Mouse (Mus musculus): ENCODE results near the gene Scaf8. TPM values are rescaled to one million over a fixed set of nuclear protein-coding genes. Genes with fewer than 3 reads are reported as not detected.
"Not testable (repeated sequence)": the region's sequence is repeated elsewhere in the genome, so short reads cannot be mapped to it uniquely, and the experiment has no call there.

Scaf8 gene
- polyA plus RNA-seq, 1 experiment from 2014 or later: 28.3 TPM

- not testable (repeated sequence) for H3K4me2 ChIP-seq (replicated peaks); H3K4me1 ChIP-seq; H3K9ac ChIP-seq; H3K4me3 ChIP-seq; H3K9me3 ChIP-seq; H3K27ac ChIP-seq; ATAC-seq (ENCODE audit: insufficient number of reproducible peaks, insufficient read depth, low FRiP score, low TSS enrichment); H3K27me3 ChIP-seq
- 79% methylated on average over 1 of the region's 1 CpGs for WGBS
- H3K36me3 ChIP-seq: peaks cover 35% of the 10 kb centered on the region
Observed at GRCm38 (mm10) chr17:3180425-3180945, 65.7 kb downstream of the Scaf8 start.

- not testable (repeated sequence) for ATAC-seq (ENCODE audit: insufficient number of reproducible peaks, insufficient read depth, low FRiP score, low TSS enrichment); H3K4me2 ChIP-seq (replicated peaks)
Observed at GRCm38 (mm10) chr17:3195483-3195882, 80.7 kb downstream of the Scaf8 start.

GRCm38 (mm10) chr17:3200328-3200727 is 85.6 kb downstream of the Scaf8 start:
- no peak overlapping the region for H3K9ac ChIP-seq
- H3K27ac ChIP-seq: no peak overlapping the region
- H3K4me1 ChIP-seq: peaks cover 13% of the 10 kb centered on the region; the same call in 1 of the 2 replicates
- ATAC-seq (ENCODE audit: insufficient number of reproducible peaks, insufficient read depth, low FRiP score, low TSS enrichment): peak; percentile 88
- H3K36me3 ChIP-seq: peaks cover 42% of the 10 kb centered on the region
- whole genome bisulfite sequencing: 45% methylated on average over 8 of the region's 8 CpGs
- no peak overlapping the region for H3K4me2 ChIP-seq (replicated peaks)
- H3K27me3 ChIP-seq: no peaks in the 10 kb centered on the region
- H3K9me3 ChIP-seq: no peaks in the 10 kb centered on the region
- H3K4me3 ChIP-seq: no peak overlapping the region

More at GRCm38 (mm10) chr17:3195483-3195882, 80.7 kb downstream of the Scaf8 start:
- H3K4me1 ChIP-seq, H3K9me3 ChIP-seq, H3K27me3 ChIP-seq, H3K27ac ChIP-seq, H3K9ac ChIP-seq, H3K4me3 ChIP-seq: not testable (repeated sequence)
- H3K36me3 ChIP-seq: peaks cover 60% of the 10 kb centered on the region

DNA sequence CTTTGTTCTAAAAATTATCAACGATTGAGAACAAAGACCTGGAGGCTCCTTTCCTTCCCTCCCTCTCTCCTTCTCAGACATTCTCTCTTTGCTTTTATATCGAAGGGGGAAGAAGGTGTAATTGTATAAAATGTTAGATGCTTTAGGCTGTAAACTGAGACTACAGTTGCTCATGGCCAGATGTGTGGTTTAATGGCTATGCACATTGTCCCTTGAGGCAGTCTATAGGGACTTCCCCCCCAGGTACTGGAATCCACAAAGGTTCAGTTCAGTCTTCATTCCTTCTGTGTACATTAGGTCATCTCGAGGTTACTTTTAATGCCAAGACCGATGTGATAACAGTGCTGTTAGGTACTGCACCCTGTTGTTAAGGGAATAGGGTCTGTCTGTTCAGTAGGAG is 89.1 kb downstream of the Scaf8 start:
- Histone ChIP-seq H3K4me1 (peaks cover 29% of the 10 kb centered on the region), H3K4me3 (no peak overlapping the region), H3K36me3 (peaks cover 14% of the 10 kb centered on the region; the same call in 1 of the 2 replicates), H3K9me3 (no peaks in the 10 kb centered on the region), H3K27me3 (no peaks in the 10 kb centered on the region), H3K9ac (no peak overlapping the region), H3K4me2 (replicated peaks) (no peak overlapping the region), H3K27ac (0 out of 2 replicates have a peak overlapping the region, but pooled peaks have one; percentile 9)
- no peak for ATAC-seq (ENCODE audit: insufficient number of reproducible peaks, insufficient read depth, low FRiP score, low TSS enrichment)
- WGBS: 71% methylated on average over 4 of the region's 4 CpGs

DNA sequence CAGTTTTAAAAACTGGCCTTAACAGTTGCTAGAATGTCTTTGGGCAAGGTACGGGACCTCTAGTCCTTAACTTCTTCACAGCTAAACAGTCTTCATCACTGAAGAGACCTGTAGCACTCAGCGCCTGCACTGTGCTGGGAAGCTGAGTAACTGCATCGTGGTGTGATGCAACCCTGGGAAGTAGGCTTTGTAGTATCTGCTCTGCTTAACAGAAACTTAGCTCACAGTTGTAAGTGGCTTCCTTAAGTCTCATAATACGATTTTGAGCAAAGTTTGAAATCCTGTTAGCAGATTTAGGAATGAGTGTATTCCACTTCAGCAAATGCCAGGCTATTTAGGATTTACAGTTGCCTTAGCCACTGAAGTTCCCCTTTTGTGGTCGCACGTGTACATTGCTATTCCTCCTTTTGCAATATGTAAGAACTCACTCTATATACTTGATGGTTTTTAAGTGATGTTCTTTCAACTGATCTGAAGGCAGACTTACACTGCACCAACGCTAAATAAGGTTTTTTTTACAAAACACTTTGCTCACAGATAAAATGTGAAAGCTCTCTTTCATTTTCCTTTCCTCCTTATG is 90.1 kb downstream of the Scaf8 start:
- ATAC-seq (ENCODE audit: insufficient number of reproducible peaks, insufficient read depth, low FRiP score, low TSS enrichment): no peak
- Histone ChIP-seq H3K36me3 (peaks cover 14% of the 10 kb centered on the region; the same call in 1 of the 2 replicates), H3K4me3 (no peak overlapping the region), H3K9ac (no peak overlapping the region), H3K27me3 (no peaks in the 10 kb centered on the region), H3K9me3 (no peaks in the 10 kb centered on the region), H3K4me1 (peaks cover 25% of the 10 kb centered on the region), H3K27ac (no peak overlapping the region), H3K4me2 (replicated peaks) (no peak overlapping the region)
- 92% methylated on average over 7 of the region's 7 CpGs for WGBS

GRCm38 (mm10) chr17:3206527-3207398 is 92.0 kb downstream of the Scaf8 start:
- Histone ChIP-seq H3K4me2 (replicated peaks) (no peak overlapping the region), H3K4me3 (no peak overlapping the region), H3K27ac (peak overlapping the region; percentile 46; the same call in 1 of the 2 replicates), H3K9me3 (no peaks in the 10 kb centered on the region), H3K36me3 (peaks cover 7% of the 10 kb centered on the region; the same call in 1 of the 2 replicates), H3K4me1 (peaks cover 20% of the 10 kb centered on the region), H3K9ac (no peak overlapping the region), H3K27me3 (no peaks in the 10 kb centered on the region)
- WGBS: 54% methylated on average over 2 of the region's 2 CpGs
- no peak for ATAC-seq (ENCODE audit: insufficient number of reproducible peaks, insufficient read depth, low FRiP score, low TSS enrichment)

DNA sequence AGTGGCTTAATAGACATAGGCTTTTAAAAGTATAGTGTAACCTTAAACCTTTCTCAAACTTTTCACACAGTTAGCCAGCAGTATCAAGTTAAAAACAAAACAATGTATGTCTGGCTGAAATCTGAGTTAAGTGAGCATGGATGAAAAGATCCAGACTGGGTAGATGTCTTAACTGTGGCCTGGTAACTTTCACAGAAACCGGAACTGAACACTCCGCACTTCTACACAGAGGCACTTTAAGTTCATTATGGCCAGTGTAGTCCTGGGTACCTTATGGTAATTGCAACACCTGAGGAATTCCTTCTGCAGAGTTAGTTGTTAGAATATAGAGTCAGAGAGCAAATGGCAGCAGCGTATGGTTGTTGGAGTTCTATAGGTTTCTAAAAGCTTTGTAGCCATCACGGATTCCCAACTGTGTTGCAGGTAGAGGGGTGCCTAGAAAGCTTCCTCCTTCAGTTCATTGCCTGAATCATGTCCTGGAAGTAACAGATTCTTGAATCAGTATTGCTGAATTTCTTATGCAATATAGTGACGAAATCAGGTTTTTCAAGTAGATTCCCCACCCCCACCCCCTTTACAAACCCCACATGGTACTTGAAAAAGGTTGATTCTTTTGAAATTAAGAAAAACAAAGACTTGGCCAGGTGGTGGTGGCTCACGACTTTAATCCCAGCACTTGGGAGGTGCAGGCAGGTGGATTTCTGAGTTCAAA is 92.9 kb downstream of the Scaf8 start:
- Histone ChIP-seq H3K4me3 (no peak overlapping the region), H3K4me1 (peaks cover 20% of the 10 kb centered on the region), H3K27ac (no peak overlapping the region), H3K9me3 (no peaks in the 10 kb centered on the region), H3K9ac (no peak overlapping the region), H3K27me3 (no peaks in the 10 kb centered on the region), H3K4me2 (replicated peaks) (no peak overlapping the region), H3K36me3 (peaks cover 12% of the 10 kb centered on the region)
- ATAC-seq (ENCODE audit: insufficient number of reproducible peaks, insufficient read depth, low FRiP score, low TSS enrichment): no peak
- WGBS: 64% methylated on average over 6 of the region's 6 CpGs

GRCm38 (mm10) chr17:3208471-3208870 is 93.7 kb downstream of the Scaf8 start:
- H3K9me3 ChIP-seq: no peaks in the 10 kb centered on the region
- H3K36me3 ChIP-seq: peaks cover 13% of the 10 kb centered on the region
- no peaks in the 10 kb centered on the region for H3K27me3 ChIP-seq
- H3K27ac ChIP-seq: no peak overlapping the region
- H3K4me3 ChIP-seq: no peak overlapping the region
- no peak for ATAC-seq (ENCODE audit: insufficient number of reproducible peaks, insufficient read depth, low FRiP score, low TSS enrichment)
- WGBS: 68% methylated on average over 1 of the region's 1 CpGs
- H3K4me1 ChIP-seq: peaks cover 20% of the 10 kb centered on the region
- no peak overlapping the region for H3K9ac ChIP-seq
- no peak overlapping the region for H3K4me2 ChIP-seq (replicated peaks)

GRCm38 (mm10) chr17:3209581-3209980 is 94.8 kb downstream of the Scaf8 start:
- Histone ChIP-seq H3K36me3 (peaks cover 19% of the 10 kb centered on the region), H3K4me1 (peaks cover 16% of the 10 kb centered on the region), H3K4me2 (replicated peaks) (no peak overlapping the region), H3K4me3 (no peak overlapping the region), H3K9me3 (no peaks in the 10 kb centered on the region), H3K27ac (no peak overlapping the region), H3K27me3 (no peaks in the 10 kb centered on the region), H3K9ac (no peak overlapping the region)
- ATAC-seq (ENCODE audit: insufficient number of reproducible peaks, insufficient read depth, low FRiP score, low TSS enrichment): no peak
- 85% methylated on average over 4 of the region's 4 CpGs for WGBS

- Histone ChIP-seq H3K27ac (no peak overlapping the region), H3K27me3 (no peaks in the 10 kb centered on the region), H3K4me2 (replicated peaks) (no peak overlapping the region), H3K9ac (no peak overlapping the region), H3K36me3 (peaks cover 24% of the 10 kb centered on the region), H3K4me3 (no peak overlapping the region), H3K4me1 (peaks cover 16% of the 10 kb centered on the region), H3K9me3 (no peaks in the 10 kb centered on the region)
- no peak for ATAC-seq (ENCODE audit: insufficient number of reproducible peaks, insufficient read depth, low FRiP score, low TSS enrichment)
- WGBS: 91% methylated on average over 5 of the region's 5 CpGs
Observed at GRCm38 (mm10) chr17:3210134-3210533, 95.4 kb downstream of the Scaf8 start.

- H3K27ac ChIP-seq: no peak overlapping the region
- H3K4me2 ChIP-seq (replicated peaks): no peak overlapping the region
- no peak for ATAC-seq (ENCODE audit: insufficient number of reproducible peaks, insufficient read depth, low FRiP score, low TSS enrichment)
- WGBS: 89% methylated on average over 4 of the region's 4 CpGs
- H3K36me3 ChIP-seq: peaks cover 33% of the 10 kb centered on the region
- no peak overlapping the region for H3K9ac ChIP-seq
- H3K27me3 ChIP-seq: no peaks in the 10 kb centered on the region
- H3K9me3 ChIP-seq: no peaks in the 10 kb centered on the region
- no peak overlapping the region for H3K4me3 ChIP-seq
- peaks cover 5% of the 10 kb centered on the region; the same call in 1 of the 2 replicates for H3K4me1 ChIP-seq
Observed at GRCm38 (mm10) chr17:3212105-3212504, 97.3 kb downstream of the Scaf8 start.
